Mouse (Mus musculus) gastrocnemius, adult 2 months (tissue): ENCODE measurements around the gene Zfp867. TPM values are rescaled to one million over a fixed set of nuclear protein-coding genes. Genes with fewer than 3 reads are reported as not detected.

Experiments
- DNase-seq: peaks from one replicate; pipeline ENCODE4 v3.0.0; 2022
- H3K27ac ChIP-seq: fragments of 200-600 bp; 2 replicates; pipeline ENCODE4 v1.8.1; 2022; ENCODE audit warnings: mild to moderate bottlenecking
- H3K4me3 ChIP-seq: fragments of 200-600 bp; 2 replicates; pipeline ENCODE4 v1.8.1; 2022; ENCODE audit warnings: mild to moderate bottlenecking, moderate library complexity
- CTCF ChIP-seq: fragments of 200-600 bp; IDR thresholded peaks from 2 replicates; pipeline ENCODE4 v1.8.1; 2022; ENCODE audit warnings: antibody characterized with exemption, mild to moderate bottlenecking, moderate library complexity
- intact Hi-C: fragments of 180-260 bp; cut with DNase I; formaldehyde crosslinking; loops from one replicate; pipeline ENCODE4 v1.15.1; 2025
- total RNA-seq, 2 experiments: library from RNA; stranded (reverse); gene quantifications; 2 replicates each; pipeline ENCODE4 v1.2.3; 2021

Zfp867 gene
- total RNA-seq, 2 experiments from 2014 or later: 2.2 to 2.3 TPM

GRCm38 (mm10) chr11:59451086-59451485 lies 21.2 kb downstream of the Zfp867 start, which contains the start of gene Snap47:
Snap47 (minus strand) TSS chr11:59451186.
- no peak for DNase-seq
- Histone ChIP-seq H3K4me3 (peak within 1 kb of the TSS; percentile 98), H3K27ac (peak within 1 kb of the TSS; percentile 95)
- no peak for TF ChIP-seq CTCF
- intact Hi-C loops: no loop called here

- peak overlapping the region; percentile 95 for H3K27ac ChIP-seq
- intact Hi-C loops: loop anchor here (1.0 kb wide), 1 partner anchor 11 kb away; no protein-coding TSS in a partner anchor
- TF ChIP-seq CTCF: peak; percentile 27; the same call in 1 of the 2 replicates
- DNase-seq: no peak
- peak overlapping the region; percentile 98 for H3K4me3 ChIP-seq
These were observed 22.0 kb downstream of the Zfp867 start for GRCm38 (mm10) chr11:59450230-59450771.

GRCm38 (mm10) chr11:59449741-59450229 lies 22.5 kb downstream of the Zfp867 start, which contains the start of gene Jmjd4:
Jmjd4 (plus strand) TSS chr11:59450045.
- Histone ChIP-seq H3K4me3 (peak within 1 kb of the TSS; percentile 98), H3K27ac (peak within 1 kb of the TSS; percentile 95)
- intact Hi-C loops: loop anchor here (1.0 kb wide), 1 partner anchor 12 kb away; no protein-coding TSS in a partner anchor
- DNase-seq: peak; percentile 94
- TF ChIP-seq CTCF: no peak

- H3K27ac ChIP-seq: no peak overlapping the region
- no peak overlapping the region for H3K4me3 ChIP-seq
- no peak for DNase-seq
- no peak; the same call in 1 of the 2 replicates for TF ChIP-seq CTCF
- intact Hi-C loops: no loop called here
These were observed 29.2 kb downstream of the Zfp867 start for GRCm38 (mm10) chr11:59443102-59443501.

GRCm38 (mm10) chr11:59437954-59438353 lies 34.3 kb downstream of the Zfp867 start:
- no peak for TF ChIP-seq CTCF
- H3K27ac ChIP-seq: no peak overlapping the region
- no peak overlapping the region for H3K4me3 ChIP-seq
- no peak for DNase-seq
- intact Hi-C loops: no loop called here

GRCm38 (mm10) chr11:59432261-59432660 lies 40.0 kb downstream of the Zfp867 start:
- no peak for DNase-seq
- Histone ChIP-seq H3K4me3 (no peak overlapping the region), H3K27ac (peak overlapping the region; percentile 35)
- TF ChIP-seq CTCF: no peak
- intact Hi-C loops: no loop called here

- intact Hi-C loops: no loop called here
- Histone ChIP-seq H3K4me3 (no peak overlapping the region), H3K27ac (no peak overlapping the region)
- TF ChIP-seq CTCF: no peak
- DNase-seq: no peak
These were observed 42.3 kb downstream of the Zfp867 start for GRCm38 (mm10) chr11:59429959-59430358.

GRCm38 (mm10) chr11:59428057-59428660 lies 44.1 kb downstream of the Zfp867 start:
- Histone ChIP-seq H3K27ac (peak overlapping the region; percentile 77), H3K4me3 (no peak overlapping the region)
- no peak for TF ChIP-seq CTCF
- intact Hi-C loops: no loop called here
- DNase-seq: peak; percentile 69

- intact Hi-C loops: no loop called here
- no peak for DNase-seq
These were observed 46.6 kb downstream of the Zfp867 start for GRCm38 (mm10) chr11:59425671-59426101.

GRCm38 (mm10) chr11:59423010-59423588 lies 49.2 kb downstream of the Zfp867 start:
- H3K27ac ChIP-seq: peak overlapping the region; percentile 13; the same call in 1 of the 2 replicates
- intact Hi-C loops: no loop called here
- no peak for DNase-seq
- no peak overlapping the region for H3K4me3 ChIP-seq
- no peak for TF ChIP-seq CTCF

More at GRCm38 (mm10) chr11:59425671-59426101, 46.6 kb downstream of the Zfp867 start:
- Histone ChIP-seq H3K27ac (no peak overlapping the region), H3K4me3 (no peak overlapping the region)
- peak; percentile 35; the same call in 1 of the 2 replicates for TF ChIP-seq CTCF

GRCm38 (mm10) chr11:59421967-59422366 lies 50.3 kb downstream of the Zfp867 start:
- intact Hi-C loops: no loop called here
- Histone ChIP-seq H3K27ac (0 out of 2 replicates have a peak overlapping the region, but pooled peaks have one; percentile 0), H3K4me3 (no peak overlapping the region)
- no peak for DNase-seq
- no peak for TF ChIP-seq CTCF

GRCm38 (mm10) chr11:59421436-59421835 lies 50.8 kb downstream of the Zfp867 start:
- DNase-seq: no peak
- Histone ChIP-seq H3K4me3 (no peak overlapping the region), H3K27ac (0 out of 2 replicates have a peak overlapping the region, but pooled peaks have one; percentile 0)
- no peak for TF ChIP-seq CTCF
- intact Hi-C loops: no loop called here

GRCm38 (mm10) chr11:59418708-59419107 lies 53.6 kb downstream of the Zfp867 start:
- H3K4me3 ChIP-seq: no peak overlapping the region
- TF ChIP-seq CTCF: no peak
- DNase-seq: no peak
- H3K27ac ChIP-seq: no peak overlapping the region
- intact Hi-C loops: no loop called here
